Mouse (Mus musculus): ENCODE data around the gene Ikzf2. TPM values are rescaled to one million over a fixed set of nuclear protein-coding genes. Genes with fewer than 3 reads are reported as not detected.

The Ikzf2 gene
- polyA plus RNA-seq, 1 experiment from 2014 or later = 6.3 TPM

GRCm38 (mm10) chr1:69688118-69688517 is 1.1 kb upstream of the Ikzf2 start:
- ATAC-seq (ENCODE audit: insufficient read depth, low FRiP score) = no peak
- H3K27me3 ChIP-seq (ENCODE audit: control insufficient read depth, insufficient read depth, low read length) = no peaks in the 10 kb centered on the region
- H3K4me1 ChIP-seq (ENCODE audit: control insufficient read depth, insufficient read depth, low read length) = peaks cover 2% of the 10 kb centered on the region; the same call in 1 of the 2 replicates
- no peaks in the 10 kb centered on the region for H3K9me3 ChIP-seq (replicated peaks; ENCODE audit: control insufficient read depth, low read length)
- no peak overlapping the region for H3K27ac ChIP-seq (ENCODE audit: low read length)
- H3K4me3 ChIP-seq (replicated peaks; ENCODE audit: low read length) = peak overlapping the region; percentile 66
- H3K4me2 ChIP-seq (ENCODE audit: low read depth, low read length) = peak overlapping the region; percentile 58
- no peaks in the 10 kb centered on the region for H3K36me3 ChIP-seq (ENCODE audit: control insufficient read depth, insufficient read depth, low read length)
- H3K9ac ChIP-seq (ENCODE audit: low read length) = peak overlapping the region; percentile 39; the same call in 1 of the 2 replicates
- WGBS = 4% methylated on average over 4 of the region's 4 CpGs

DNA sequence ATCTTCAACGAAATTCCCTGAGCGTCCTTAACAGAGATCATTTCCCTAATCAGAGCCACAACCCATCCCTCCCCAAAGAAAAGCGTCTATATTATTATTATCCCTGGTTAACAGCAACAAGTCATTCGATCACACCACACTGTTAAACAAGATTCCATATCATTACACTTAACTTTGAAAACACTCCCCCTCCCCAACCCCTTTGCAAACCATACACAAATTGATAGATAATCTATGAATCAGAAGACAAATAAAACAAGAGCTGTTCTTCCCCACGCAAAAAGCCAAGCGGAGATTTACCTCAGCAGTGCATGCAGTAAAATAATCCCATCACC is 337 bp downstream of the Ikzf2 start:
- Histone ChIP-seq H3K27ac (ENCODE audit: low read length) (peak overlapping the region; percentile 93), H3K27me3 (ENCODE audit: control insufficient read depth, insufficient read depth, low read length) (no peaks in the 10 kb centered on the region), H3K9ac (ENCODE audit: low read length) (peak overlapping the region; percentile 79), H3K4me3 (replicated peaks; ENCODE audit: low read length) (peak overlapping the region; percentile 66), H3K9me3 (replicated peaks; ENCODE audit: control insufficient read depth, low read length) (no peaks in the 10 kb centered on the region), H3K4me1 (ENCODE audit: control insufficient read depth, insufficient read depth, low read length) (peaks cover 2% of the 10 kb centered on the region; the same call in 1 of the 2 replicates), H3K36me3 (ENCODE audit: control insufficient read depth, insufficient read depth, low read length) (no peaks in the 10 kb centered on the region), H3K4me2 (ENCODE audit: low read depth, low read length) (peak overlapping the region; percentile 58)
- whole genome bisulfite sequencing = under 1% methylated on average over 6 of the region's 6 CpGs
- no peak for ATAC-seq (ENCODE audit: insufficient read depth, low FRiP score)

- ATAC-seq (ENCODE audit: insufficient read depth, low FRiP score) = no peak
- Histone ChIP-seq H3K27me3 (ENCODE audit: control insufficient read depth, insufficient read depth, low read length) (no peaks in the 10 kb centered on the region), H3K36me3 (ENCODE audit: control insufficient read depth, insufficient read depth, low read length) (no peaks in the 10 kb centered on the region), H3K4me1 (ENCODE audit: control insufficient read depth, insufficient read depth, low read length) (peaks cover 2% of the 10 kb centered on the region; the same call in 1 of the 2 replicates), H3K4me3 (replicated peaks; ENCODE audit: low read length) (peak overlapping the region; percentile 66), H3K4me2 (ENCODE audit: low read depth, low read length) (peak overlapping the region; percentile 58), H3K9me3 (replicated peaks; ENCODE audit: control insufficient read depth, low read length) (no peaks in the 10 kb centered on the region), H3K9ac (ENCODE audit: low read length) (peak overlapping the region; percentile 71), H3K27ac (ENCODE audit: low read length) (peak overlapping the region; percentile 88)
- under 1% methylated on average over 13 of the region's 15 CpGs for WGBS
Observed at GRCm38 (mm10) chr1:69685890-69686490, 1.1 kb downstream of the Ikzf2 start.

DNA sequence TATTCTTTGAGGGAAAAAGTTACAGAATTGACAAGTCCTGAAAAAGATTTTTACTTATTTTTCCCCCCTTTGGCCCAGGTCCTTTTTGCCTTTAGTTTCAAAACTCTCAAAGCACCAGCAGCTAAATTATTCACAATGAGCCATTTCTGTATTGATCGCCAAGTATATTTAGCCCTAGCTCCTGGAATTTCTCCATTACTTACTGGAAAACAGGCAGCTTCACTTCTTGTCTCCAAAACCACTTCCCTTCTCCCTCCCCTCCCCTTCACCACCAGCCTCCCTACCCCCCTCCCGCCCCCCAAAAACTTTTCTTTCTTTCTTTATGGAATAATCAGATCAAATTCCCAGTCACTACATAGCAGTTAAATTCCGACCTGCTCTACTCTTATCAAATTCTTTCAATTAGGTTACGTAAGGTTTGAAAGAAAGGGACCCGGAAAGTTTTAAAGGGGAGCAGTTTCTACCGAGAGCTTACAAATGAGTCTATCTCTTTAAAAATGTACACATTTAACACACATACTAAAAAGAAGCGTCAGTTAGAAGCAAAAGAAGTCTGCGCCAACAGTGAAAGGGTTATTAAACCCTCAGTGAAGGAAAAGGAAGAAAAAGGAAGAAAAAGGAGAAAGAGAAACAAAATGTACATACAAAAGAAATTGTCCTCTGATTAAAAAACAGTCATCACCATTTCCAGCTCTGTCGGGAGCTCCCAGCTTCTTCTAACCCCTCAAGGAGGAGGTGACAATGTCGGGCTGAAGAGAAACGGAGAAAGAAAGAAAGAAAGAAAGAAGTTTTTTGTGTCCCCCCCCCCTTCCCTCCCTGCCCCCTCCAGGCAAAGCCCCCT is 1.8 kb downstream of the Ikzf2 start:
- no peak for ATAC-seq (ENCODE audit: insufficient read depth, low FRiP score)

GRCm38 (mm10) chr1:69684280-69685040 is 2.6 kb downstream of the Ikzf2 start:
- H3K9ac ChIP-seq (ENCODE audit: low read length) = peak overlapping the region; percentile 56
- H3K9me3 ChIP-seq (replicated peaks; ENCODE audit: control insufficient read depth, low read length) = no peaks in the 10 kb centered on the region
- ATAC-seq (ENCODE audit: insufficient read depth, low FRiP score) = no peak

More for the DNA sequence above, 1.8 kb downstream of the Ikzf2 start:
- Histone ChIP-seq H3K9ac (ENCODE audit: low read length) (peak overlapping the region; percentile 71), H3K4me1 (ENCODE audit: control insufficient read depth, insufficient read depth, low read length) (peaks cover 2% of the 10 kb centered on the region; the same call in 1 of the 2 replicates), H3K36me3 (ENCODE audit: control insufficient read depth, insufficient read depth, low read length) (no peaks in the 10 kb centered on the region), H3K4me3 (replicated peaks; ENCODE audit: low read length) (peak overlapping the region; percentile 66), H3K27me3 (ENCODE audit: control insufficient read depth, insufficient read depth, low read length) (no peaks in the 10 kb centered on the region), H3K4me2 (ENCODE audit: low read depth, low read length) (peak overlapping the region; percentile 58), H3K27ac (ENCODE audit: low read length) (peak overlapping the region; percentile 88), H3K9me3 (replicated peaks; ENCODE audit: control insufficient read depth, low read length) (no peaks in the 10 kb centered on the region)
- 2% methylated on average over 11 of the region's 11 CpGs for WGBS

GRCm38 (mm10) chr1:69683851-69684250 is 3.2 kb downstream of the Ikzf2 start:
- peak overlapping the region; percentile 50 for H3K9ac ChIP-seq (ENCODE audit: low read length)

More at GRCm38 (mm10) chr1:69684280-69685040, 2.6 kb downstream of the Ikzf2 start:
- H3K4me2 ChIP-seq (ENCODE audit: low read depth, low read length) = peak overlapping the region; percentile 58
- 29% methylated on average over 13 of the region's 13 CpGs for WGBS
- H3K27me3 ChIP-seq (ENCODE audit: control insufficient read depth, insufficient read depth, low read length) = no peaks in the 10 kb centered on the region
- H3K27ac ChIP-seq (ENCODE audit: low read length) = peak overlapping the region; percentile 52; the same call in 1 of the 2 replicates
- H3K4me1 ChIP-seq (ENCODE audit: control insufficient read depth, insufficient read depth, low read length) = peaks cover 2% of the 10 kb centered on the region; the same call in 1 of the 2 replicates
- no peaks in the 10 kb centered on the region for H3K36me3 ChIP-seq (ENCODE audit: control insufficient read depth, insufficient read depth, low read length)
- peak overlapping the region; percentile 66 for H3K4me3 ChIP-seq (replicated peaks; ENCODE audit: low read length)

GRCm38 (mm10) chr1:69683058-69683457 is 4.0 kb downstream of the Ikzf2 start:
- Histone ChIP-seq H3K4me3 (replicated peaks; ENCODE audit: low read length) (no peak overlapping the region), H3K9ac (ENCODE audit: low read length) (no peak overlapping the region), H3K36me3 (ENCODE audit: control insufficient read depth, insufficient read depth, low read length) (no peaks in the 10 kb centered on the region), H3K4me1 (ENCODE audit: control insufficient read depth, insufficient read depth, low read length) (peaks cover 2% of the 10 kb centered on the region; the same call in 1 of the 2 replicates), H3K9me3 (replicated peaks; ENCODE audit: control insufficient read depth, low read length) (no peaks in the 10 kb centered on the region), H3K4me2 (ENCODE audit: low read depth, low read length) (no peak overlapping the region), H3K27ac (ENCODE audit: low read length) (no peak overlapping the region), H3K27me3 (ENCODE audit: control insufficient read depth, insufficient read depth, low read length) (no peaks in the 10 kb centered on the region)
- ATAC-seq (ENCODE audit: insufficient read depth, low FRiP score) = no peak
- WGBS = 65% methylated on average over 8 of the region's 8 CpGs

More at GRCm38 (mm10) chr1:69683851-69684250, 3.2 kb downstream of the Ikzf2 start:
- WGBS = 55% methylated on average over 3 of the region's 3 CpGs
- no peaks in the 10 kb centered on the region for H3K27me3 ChIP-seq (ENCODE audit: control insufficient read depth, insufficient read depth, low read length)
- peak overlapping the region; percentile 58 for H3K4me2 ChIP-seq (ENCODE audit: low read depth, low read length)
- H3K36me3 ChIP-seq (ENCODE audit: control insufficient read depth, insufficient read depth, low read length) = no peaks in the 10 kb centered on the region
- no peaks in the 10 kb centered on the region for H3K9me3 ChIP-seq (replicated peaks; ENCODE audit: control insufficient read depth, low read length)
- peaks cover 2% of the 10 kb centered on the region; the same call in 1 of the 2 replicates for H3K4me1 ChIP-seq (ENCODE audit: control insufficient read depth, insufficient read depth, low read length)
- peak overlapping the region; percentile 23; the same call in 1 of the 2 replicates for H3K27ac ChIP-seq (ENCODE audit: low read length)
- H3K4me3 ChIP-seq (replicated peaks; ENCODE audit: low read length) = peak overlapping the region; percentile 66
- ATAC-seq (ENCODE audit: insufficient read depth, low FRiP score) = no peak

- H3K4me1 ChIP-seq (ENCODE audit: control insufficient read depth, insufficient read depth, low read length) = 0 out of 2 replicates have a peak, but pooled peaks cover 2% of the 10 kb centered on the region
- no peak overlapping the region for H3K4me3 ChIP-seq (replicated peaks; ENCODE audit: low read length)
- no peaks in the 10 kb centered on the region for H3K9me3 ChIP-seq (replicated peaks; ENCODE audit: control insufficient read depth, low read length)
- H3K27ac ChIP-seq (ENCODE audit: low read length) = no peak overlapping the region
- no peak overlapping the region for H3K9ac ChIP-seq (ENCODE audit: low read length)
- WGBS = 44% methylated on average over 3 of the region's 3 CpGs
- ATAC-seq (ENCODE audit: insufficient read depth, low FRiP score) = no peak
- H3K27me3 ChIP-seq (ENCODE audit: control insufficient read depth, insufficient read depth, low read length) = no peaks in the 10 kb centered on the region
- no peaks in the 10 kb centered on the region for H3K36me3 ChIP-seq (ENCODE audit: control insufficient read depth, insufficient read depth, low read length)
- no peak overlapping the region for H3K4me2 ChIP-seq (ENCODE audit: low read depth, low read length)
Observed at GRCm38 (mm10) chr1:69682261-69682660, 4.8 kb downstream of the Ikzf2 start.

Measured in stomach, embryonic 16.5 days (tissue).